Mouse (Mus musculus): ENCODE results near the gene T. TPM values are rescaled to one million over a fixed set of nuclear protein-coding genes. Genes with fewer than 3 reads are reported as not detected.

Gene T
- polyA plus RNA-seq (2014; fragmentation: Nextera tagmentation; extraction: Ambion mirVana): 0.31 and 0.33 TPM in 2 replicates

GRCm38 (mm10) chr17:8433978-8434960 is at the start of gene T:
TSS of gene T (plus strand) at chr17:8434423.
- Histone ChIP-seq H3K27ac (ENCODE audit: low read depth, low read length) (no peak within 1 kb of the TSS), H3K27me3 (ENCODE audit: control insufficient read depth, insufficient read depth, low read length) (peaks cover 99% of the 10 kb centered on the region), H3K36me3 (ENCODE audit: control insufficient read depth, insufficient read depth, low read length) (no peaks in the 10 kb centered on the region), H3K4me2 (replicated peaks; ENCODE audit: low read depth, low read length) (peak within 1 kb of the TSS; percentile 50), H3K4me1 (ENCODE audit: control insufficient read depth, insufficient read depth, low read length) (peaks cover 14% of the 10 kb centered on the region), H3K4me3 (ENCODE audit: low read length) (peak within 1 kb of the TSS; percentile 35), H3K9ac (ENCODE audit: low read depth, low read length) (no peak within 1 kb of the TSS), H3K9me3 (ENCODE audit: control insufficient read depth, low read length) (no peaks in the 10 kb centered on the region)
- under 1% methylated on average over 59 of the region's 65 CpGs for WGBS
- no peak for ATAC-seq (ENCODE audit: low FRiP score, low TSS enrichment)

- ATAC-seq (ENCODE audit: low FRiP score, low TSS enrichment): no peak
- peaks cover 30% of the 10 kb centered on the region for H3K27me3 ChIP-seq (ENCODE audit: control insufficient read depth, insufficient read depth, low read length)
- no peaks in the 10 kb centered on the region for H3K36me3 ChIP-seq (ENCODE audit: control insufficient read depth, insufficient read depth, low read length)
- no peaks in the 10 kb centered on the region; the same call in 1 of the 2 replicates for H3K9me3 ChIP-seq (ENCODE audit: control insufficient read depth, low read length)
- no peak overlapping the region for H3K4me3 ChIP-seq (ENCODE audit: low read length)
- H3K4me2 ChIP-seq (replicated peaks; ENCODE audit: low read depth, low read length): no peak overlapping the region
- no peak overlapping the region for H3K27ac ChIP-seq (ENCODE audit: low read depth, low read length)
- WGBS: 94% methylated on average over 2 of the region's 2 CpGs
- H3K4me1 ChIP-seq (ENCODE audit: control insufficient read depth, insufficient read depth, low read length): peaks cover 4% of the 10 kb centered on the region; the same call in 1 of the 2 replicates
- H3K9ac ChIP-seq (ENCODE audit: low read depth, low read length): no peak overlapping the region
Observed at GRCm38 (mm10) chr17:8385441-8385840, 48.8 kb upstream of the T start.

GRCm38 (mm10) chr17:8388463-8388862 is 45.8 kb upstream of the T start:
- H3K4me1 ChIP-seq (ENCODE audit: control insufficient read depth, insufficient read depth, low read length): peaks cover 4% of the 10 kb centered on the region; the same call in 1 of the 2 replicates
- no peak overlapping the region for H3K4me2 ChIP-seq (replicated peaks; ENCODE audit: low read depth, low read length)
- peaks cover 38% of the 10 kb centered on the region for H3K27me3 ChIP-seq (ENCODE audit: control insufficient read depth, insufficient read depth, low read length)
- H3K36me3 ChIP-seq (ENCODE audit: control insufficient read depth, insufficient read depth, low read length): no peaks in the 10 kb centered on the region
- no peaks in the 10 kb centered on the region for H3K9me3 ChIP-seq (ENCODE audit: control insufficient read depth, low read length)
- no peak overlapping the region for H3K9ac ChIP-seq (ENCODE audit: low read depth, low read length)
- 2% methylated on average over 13 of the region's 13 CpGs for WGBS
- no peak overlapping the region; the same call in 1 of the 2 replicates for H3K4me3 ChIP-seq (ENCODE audit: low read length)
- no peak for ATAC-seq (ENCODE audit: low FRiP score, low TSS enrichment)
- no peak overlapping the region for H3K27ac ChIP-seq (ENCODE audit: low read depth, low read length)

- peaks cover 38% of the 10 kb centered on the region for H3K27me3 ChIP-seq (ENCODE audit: control insufficient read depth, insufficient read depth, low read length)
- H3K9me3 ChIP-seq (ENCODE audit: control insufficient read depth, low read length): no peaks in the 10 kb centered on the region
- 0% methylated on average over 28 of the region's 28 CpGs for WGBS
- H3K4me3 ChIP-seq (ENCODE audit: low read length): peak overlapping the region; percentile 28
- peaks cover 4% of the 10 kb centered on the region; the same call in 1 of the 2 replicates for H3K4me1 ChIP-seq (ENCODE audit: control insufficient read depth, insufficient read depth, low read length)
- no peaks in the 10 kb centered on the region for H3K36me3 ChIP-seq (ENCODE audit: control insufficient read depth, insufficient read depth, low read length)
- H3K27ac ChIP-seq (ENCODE audit: low read depth, low read length): no peak overlapping the region
- H3K9ac ChIP-seq (ENCODE audit: low read depth, low read length): no peak overlapping the region
- ATAC-seq (ENCODE audit: low FRiP score, low TSS enrichment): no peak
- H3K4me2 ChIP-seq (replicated peaks; ENCODE audit: low read depth, low read length): peak overlapping the region; percentile 39
Observed at GRCm38 (mm10) chr17:8388990-8389789, 45.0 kb upstream of the T start.

- peak overlapping the region; percentile 39; the same call in 1 of the 2 replicates for H3K4me2 ChIP-seq (replicated peaks; ENCODE audit: low read depth, low read length)
- no peak for ATAC-seq (ENCODE audit: low FRiP score, low TSS enrichment)
- H3K9ac ChIP-seq (ENCODE audit: low read depth, low read length): no peak overlapping the region
- no peak overlapping the region for H3K4me3 ChIP-seq (ENCODE audit: low read length)
- peaks cover 38% of the 10 kb centered on the region for H3K27me3 ChIP-seq (ENCODE audit: control insufficient read depth, insufficient read depth, low read length)
- no peaks in the 10 kb centered on the region for H3K9me3 ChIP-seq (ENCODE audit: control insufficient read depth, low read length)
- H3K27ac ChIP-seq (ENCODE audit: low read depth, low read length): no peak overlapping the region
- peaks cover 4% of the 10 kb centered on the region; the same call in 1 of the 2 replicates for H3K4me1 ChIP-seq (ENCODE audit: control insufficient read depth, insufficient read depth, low read length)
- no peaks in the 10 kb centered on the region for H3K36me3 ChIP-seq (ENCODE audit: control insufficient read depth, insufficient read depth, low read length)
- 4% methylated on average over 10 of the region's 10 CpGs for WGBS
Observed at GRCm38 (mm10) chr17:8389790-8390095, 44.5 kb upstream of the T start.

GRCm38 (mm10) chr17:8390487-8390886 is 43.7 kb upstream of the T start:
- Histone ChIP-seq H3K9me3 (ENCODE audit: control insufficient read depth, low read length) (no peaks in the 10 kb centered on the region), H3K36me3 (ENCODE audit: control insufficient read depth, insufficient read depth, low read length) (no peaks in the 10 kb centered on the region), H3K27ac (ENCODE audit: low read depth, low read length) (no peak overlapping the region), H3K4me3 (ENCODE audit: low read length) (no peak overlapping the region), H3K9ac (ENCODE audit: low read depth, low read length) (no peak overlapping the region), H3K27me3 (ENCODE audit: control insufficient read depth, insufficient read depth, low read length) (peaks cover 38% of the 10 kb centered on the region), H3K4me1 (ENCODE audit: control insufficient read depth, insufficient read depth, low read length) (peaks cover 4% of the 10 kb centered on the region; the same call in 1 of the 2 replicates), H3K4me2 (replicated peaks; ENCODE audit: low read depth, low read length) (no peak overlapping the region)
- WGBS: 62% methylated on average over 4 of the region's 4 CpGs
- no peak for ATAC-seq (ENCODE audit: low FRiP score, low TSS enrichment)

- Histone ChIP-seq H3K9ac (ENCODE audit: low read depth, low read length) (no peak overlapping the region), H3K27me3 (ENCODE audit: control insufficient read depth, insufficient read depth, low read length) (no peaks in the 10 kb centered on the region), H3K27ac (ENCODE audit: low read depth, low read length) (no peak overlapping the region), H3K4me3 (ENCODE audit: low read length) (no peak overlapping the region), H3K36me3 (ENCODE audit: control insufficient read depth, insufficient read depth, low read length) (no peaks in the 10 kb centered on the region), H3K4me2 (replicated peaks; ENCODE audit: low read depth, low read length) (no peak overlapping the region), H3K9me3 (ENCODE audit: control insufficient read depth, low read length) (no peaks in the 10 kb centered on the region), H3K4me1 (ENCODE audit: control insufficient read depth, insufficient read depth, low read length) (no peaks in the 10 kb centered on the region)
- no peak for ATAC-seq (ENCODE audit: low FRiP score, low TSS enrichment)
- 51% methylated on average over 4 of the region's 4 CpGs for WGBS
Observed at GRCm38 (mm10) chr17:8396371-8396770, 37.9 kb upstream of the T start.

GRCm38 (mm10) chr17:8397946-8398345 is 36.3 kb upstream of the T start:
- ATAC-seq (ENCODE audit: low FRiP score, low TSS enrichment): no peak
- Histone ChIP-seq H3K9ac (ENCODE audit: low read depth, low read length) (no peak overlapping the region), H3K36me3 (ENCODE audit: control insufficient read depth, insufficient read depth, low read length) (no peaks in the 10 kb centered on the region), H3K27ac (ENCODE audit: low read depth, low read length) (no peak overlapping the region), H3K4me1 (ENCODE audit: control insufficient read depth, insufficient read depth, low read length) (no peaks in the 10 kb centered on the region), H3K9me3 (ENCODE audit: control insufficient read depth, low read length) (no peaks in the 10 kb centered on the region), H3K27me3 (ENCODE audit: control insufficient read depth, insufficient read depth, low read length) (no peaks in the 10 kb centered on the region), H3K4me3 (ENCODE audit: low read length) (no peak overlapping the region), H3K4me2 (replicated peaks; ENCODE audit: low read depth, low read length) (no peak overlapping the region)
- 76% methylated on average over 2 of the region's 2 CpGs for WGBS

Data from kidney, embryonic 14.5 days (tissue).